Mouse (Mus musculus) kidney, adult 9 months (tissue): Measurements from ENCODE around the gene 1700020A23Rik.
A peak's percentile ranks its signal among the peaks of the same experiment; 100 is the strongest.
"Not testable (repeated sequence)": the region's sequence is repeated elsewhere in the genome, so short reads cannot be mapped to it uniquely, and the experiment has no call there.

ENCODE experiments used
- DNase-seq: peaks from one replicate; pipeline ENCODE4 v3.0.0; 2022

Gene 1700020A23Rik

DNA sequence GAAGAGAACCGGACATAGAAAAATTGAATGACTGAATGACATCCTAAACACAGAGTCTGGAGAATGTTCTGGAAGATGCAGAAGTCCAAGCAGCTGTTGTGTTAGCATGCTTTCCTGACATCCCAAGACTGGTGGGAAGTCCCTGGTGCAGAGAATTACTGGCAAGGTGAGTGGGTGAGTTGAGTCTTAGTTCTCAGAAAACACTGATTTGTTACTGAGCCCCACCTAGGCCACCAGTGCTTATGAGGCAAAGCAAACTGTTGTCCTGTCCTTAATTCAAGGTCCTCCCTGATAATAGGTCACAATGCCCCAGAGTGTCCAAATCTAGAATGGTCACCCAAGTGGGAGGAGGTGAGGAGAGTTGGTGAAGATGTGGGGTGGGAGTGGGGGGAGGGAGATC, at the start of gene 1700020A23Rik, which contains the start of gene Gm28372:
Gene 1700020A23Rik (plus strand): TSS at position 321 of the 400 bp plus-strand sequence.
Gene Gm28372 (plus strand): TSS at position 301 of the 400 bp plus-strand sequence.
- DNase-seq = no peak

- no peak for DNase-seq
These were observed 47.5 kb upstream of the 1700020A23Rik start for GRCm38 (mm10) chr2:130357551-130357950.

GRCm38 (mm10) chr2:130358852-130359251, 46.2 kb upstream of the 1700020A23Rik start:
- no peak for DNase-seq

DNA sequence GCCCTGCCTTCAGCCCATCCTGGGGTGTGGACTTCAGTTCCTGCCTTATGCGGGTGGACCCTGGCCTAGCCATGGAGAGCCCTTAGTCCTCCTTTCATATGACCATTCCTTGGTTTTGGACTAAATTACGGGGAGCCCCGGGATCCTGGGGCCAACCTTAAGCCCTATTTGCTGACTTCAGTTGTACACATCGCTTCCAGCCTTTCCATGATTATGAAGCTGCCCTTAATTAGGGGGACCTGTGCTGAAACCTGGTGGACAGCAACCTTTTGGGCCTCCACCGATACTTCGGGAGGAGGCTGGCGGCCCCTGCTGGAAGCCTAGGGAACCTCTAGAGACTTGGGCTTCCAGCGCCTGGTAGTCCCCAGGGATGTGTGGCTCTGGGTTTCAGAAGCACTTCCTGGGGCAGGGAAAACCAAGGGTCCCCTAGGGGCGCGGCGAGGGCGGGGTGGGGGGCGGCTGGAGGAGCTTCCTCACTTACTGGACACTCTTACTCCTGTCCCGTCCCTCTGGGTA, 42.5 kb upstream of the 1700020A23Rik start:
- peak; percentile 49 for DNase-seq

- DNase-seq = no peak
These were observed 39.6 kb upstream of the 1700020A23Rik start for GRCm38 (mm10) chr2:130365211-130366094.

DNA sequence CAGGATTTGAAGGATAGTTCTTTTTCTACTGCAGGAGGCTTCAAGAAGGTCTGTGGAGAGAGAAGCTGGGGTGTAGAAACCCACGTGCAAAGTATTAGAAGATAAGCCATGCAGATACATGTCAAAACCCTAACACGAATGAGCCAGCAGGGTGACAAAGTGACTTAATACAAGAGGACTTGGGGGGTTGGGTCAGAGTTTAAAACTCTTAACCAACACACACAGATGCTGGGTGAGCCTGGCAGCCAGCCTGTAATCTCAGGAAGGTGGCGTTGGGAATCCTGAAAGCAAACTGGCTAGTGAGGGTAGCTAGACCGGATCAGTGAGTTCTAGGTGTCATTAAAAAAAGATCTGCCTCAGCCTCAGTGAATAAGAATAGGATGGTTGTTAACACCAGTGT, 37.7 kb upstream of the 1700020A23Rik start:
- no peak for DNase-seq

GRCm38 (mm10) chr2:130373026-130373425, 32.0 kb upstream of the 1700020A23Rik start:
- not testable (repeated sequence) for DNase-seq

- no peak for DNase-seq
These were observed 30.1 kb upstream of the 1700020A23Rik start for GRCm38 (mm10) chr2:130374951-130375350.

GRCm38 (mm10) chr2:130383205-130383604, 21.9 kb upstream of the 1700020A23Rik start:
- DNase-seq = no peak

- DNase-seq = no peak
These were observed 21.2 kb upstream of the 1700020A23Rik start for GRCm38 (mm10) chr2:130383895-130384294.

- DNase-seq = no peak
These were observed 18.8 kb upstream of the 1700020A23Rik start for GRCm38 (mm10) chr2:130386212-130386611.

- no peak for DNase-seq
These were observed 16.3 kb upstream of the 1700020A23Rik start for GRCm38 (mm10) chr2:130388796-130389195.

DNA sequence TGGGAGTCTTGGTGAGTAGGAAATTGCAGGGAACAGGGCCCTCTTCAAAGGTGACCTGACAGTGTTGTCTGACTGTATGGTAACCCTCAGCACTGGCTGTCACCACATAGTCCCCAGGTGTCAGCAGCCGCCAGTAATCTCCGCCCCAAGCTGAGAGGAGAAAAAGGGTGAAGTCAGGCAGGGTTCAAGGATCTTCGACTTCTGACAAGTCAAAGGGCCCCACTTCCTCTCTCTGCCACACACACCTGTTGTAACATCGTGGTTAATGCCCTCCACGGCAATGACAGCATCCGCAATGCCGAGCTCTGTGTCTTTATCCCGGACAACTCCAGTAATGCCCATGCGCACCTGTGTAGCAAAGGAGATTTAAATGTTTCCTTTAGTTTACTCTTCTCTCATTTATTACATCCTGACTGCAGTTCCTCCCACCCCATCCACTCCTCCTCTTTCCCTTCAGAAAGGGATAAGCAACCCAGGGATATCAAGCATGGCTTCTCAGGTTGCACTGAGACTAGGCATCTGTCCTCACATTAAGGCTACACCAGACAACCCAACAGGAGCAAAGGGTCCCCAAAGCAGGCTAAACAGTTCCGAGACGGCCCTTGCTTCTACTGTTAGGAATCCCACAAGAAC, 13.9 kb upstream of the 1700020A23Rik start:
- DNase-seq = no peak

DNA sequence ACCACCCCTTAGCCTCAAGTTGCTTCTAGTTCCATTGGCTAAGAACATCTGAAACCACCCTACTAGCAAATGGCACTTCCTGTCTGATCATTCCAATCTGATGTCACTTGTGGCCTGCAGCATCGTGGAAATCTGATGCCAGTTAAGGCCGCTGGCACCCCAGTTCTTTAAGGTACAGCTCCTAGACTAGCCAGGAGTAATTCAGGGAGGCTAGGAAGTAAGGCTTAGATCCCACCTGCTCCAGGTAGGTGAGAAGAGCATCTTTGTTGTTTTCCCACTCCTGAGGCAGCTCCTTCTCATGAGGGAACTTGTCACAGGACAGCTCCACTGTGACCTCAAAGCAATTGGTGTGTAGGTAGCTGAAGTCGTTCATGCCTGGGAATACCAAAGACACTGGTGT, 12.2 kb upstream of the 1700020A23Rik start:
- DNase-seq = no peak

GRCm38 (mm10) chr2:130395696-130396095, 9.4 kb upstream of the 1700020A23Rik start:
- no peak for DNase-seq

GRCm38 (mm10) chr2:130397186-130397985, 7.7 kb upstream of the 1700020A23Rik start, which contains the start of gene Cpxm1:
TSS of gene Cpxm1 (minus strand) at chr2:130397574.
- DNase-seq = no peak

DNA sequence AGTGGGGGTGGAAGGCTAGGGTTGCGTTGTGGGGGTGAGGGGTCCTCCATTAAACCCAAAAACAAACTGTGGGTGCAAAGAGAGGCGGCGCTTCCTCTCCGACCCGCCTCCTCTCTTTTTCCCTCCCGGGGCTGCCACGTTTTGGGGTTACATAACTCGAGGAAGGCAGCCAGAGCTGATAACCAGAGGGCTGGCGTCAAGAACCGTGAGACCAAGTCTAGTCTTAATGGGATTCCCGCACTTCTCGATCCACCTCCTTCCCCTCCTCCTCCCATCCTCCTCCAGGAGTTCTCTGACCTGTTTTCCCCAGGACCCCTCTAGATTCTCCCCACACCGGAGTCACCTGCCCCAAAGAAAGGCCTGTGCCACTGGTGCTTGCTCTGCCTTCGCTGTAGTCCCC, 7.0 kb upstream of the 1700020A23Rik start:
- DNase-seq = no peak

GRCm38 (mm10) chr2:130400046-130400445, 5.0 kb upstream of the 1700020A23Rik start:
- no peak for DNase-seq

GRCm38 (mm10) chr2:130401891-130402290, 3.2 kb upstream of the 1700020A23Rik start:
- no peak for DNase-seq

DNA sequence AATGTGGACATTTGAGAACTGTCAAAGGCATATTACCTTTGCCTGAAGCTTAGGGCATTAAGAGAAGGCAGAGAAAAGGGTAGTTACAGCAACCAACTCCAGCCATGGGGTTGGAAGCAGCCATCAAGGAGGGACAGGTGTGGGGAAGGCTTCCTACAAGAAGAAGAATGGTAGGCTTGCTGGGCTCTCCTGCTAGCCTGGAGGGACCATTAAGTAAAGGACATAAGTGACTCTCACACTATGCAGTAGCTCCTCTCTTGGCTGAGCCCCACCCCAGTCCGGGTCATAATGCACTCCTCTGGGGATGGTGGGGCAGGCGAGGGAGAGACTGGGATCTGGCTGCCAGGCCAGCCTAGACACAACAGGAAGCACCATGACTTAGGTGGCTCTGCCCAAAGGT, 1.1 kb downstream of the 1700020A23Rik start, which contains the start of gene Tmem239:
Gene Tmem239 (plus strand): TSS at position 301 of the 400 bp plus-strand sequence.
- DNase-seq = no peak

DNA sequence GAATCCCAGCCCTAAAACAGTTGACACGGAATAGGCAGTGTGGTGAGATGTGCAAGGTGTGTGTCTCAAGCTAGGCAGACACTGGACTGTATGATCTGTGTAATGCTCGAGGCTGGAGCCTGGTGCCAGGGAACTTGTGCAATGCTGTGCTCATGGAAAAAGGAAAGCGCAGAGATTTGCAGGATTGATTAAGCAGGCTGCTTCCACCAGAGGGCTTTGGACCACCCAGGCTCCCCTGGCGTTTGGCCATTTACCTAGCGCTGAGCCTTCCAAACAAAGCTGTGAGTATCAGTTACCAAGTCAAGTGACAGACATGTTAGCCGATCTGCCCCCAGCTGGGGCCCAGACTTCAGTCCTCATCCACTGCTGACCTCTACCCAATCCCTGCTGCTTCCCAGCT, 3.1 kb downstream of the 1700020A23Rik start:
- DNase-seq = no peak
